Mouse (Mus musculus) ES-E14 (cell line): ENCODE measurements around the gene Dnajb14. TPM values are rescaled to one million over a fixed set of nuclear protein-coding genes. Genes with fewer than 3 reads are reported as not detected.

ENCODE experiments used
- DNase-seq: peaks from one replicate; pipeline ENCODE4 v3.0.0-alpha.2; 2013; ENCODE audit warnings: low read depth, low spot score
- H3K27ac ChIP-seq: 2 replicates; pipeline ENCODE4 v1.5.1; 2012; ENCODE audit warnings: low read depth, mild to moderate bottlenecking, low read length, moderate library complexity, mixed read lengths; ENCODE audit not compliant: poor library complexity, insufficient read depth, severe bottlenecking
- H3K36me3 ChIP-seq: 2 replicates; pipeline ENCODE4 v1.6.1; 2012; ENCODE audit warnings: mild to moderate bottlenecking, low read length, moderate library complexity, mixed read lengths; ENCODE audit not compliant: control insufficient read depth, poor library complexity, insufficient read depth, severe bottlenecking
- H3K4me1 ChIP-seq, 2 experiments: fragments of 150-350 bp in 1 of 2; sonication (generic) in 1 of 2; 2 replicates each; pipeline ENCODE4 v1.6.1; 2012; ENCODE audit warnings: low read length in 2 of 2, mild to moderate bottlenecking in 1 of 2, mixed read lengths in 1 of 2; ENCODE audit not compliant: control insufficient read depth in 2 of 2, insufficient read depth in 2 of 2, poor library complexity in 1 of 2
- H3K4me3 ChIP-seq, 2 experiments: fragments of 150-350 bp in 1 of 2; sonication (generic) in 1 of 2; 2 replicates each; pipeline ENCODE4 v1.5.1; 2012; ENCODE audit warnings: low read length in 2 of 2, low read depth in 1 of 2, mild to moderate bottlenecking in 1 of 2, mixed read lengths in 1 of 2; ENCODE audit not compliant: insufficient read depth in 1 of 2, poor library complexity in 1 of 2, severe bottlenecking in 1 of 2
- H3K9ac ChIP-seq: 2 replicates; pipeline ENCODE4 v1.6.1; 2012; ENCODE audit warnings: low read depth, mild to moderate bottlenecking, low read length, mixed read lengths; ENCODE audit not compliant: poor library complexity, insufficient read depth, severe bottlenecking
- H3K9me3 ChIP-seq: fragments of 150-350 bp; sonication (generic); 2 replicates; pipeline ENCODE4 v1.6.1; 2012; ENCODE audit warnings: low read depth, mild to moderate bottlenecking, low read length; ENCODE audit not compliant: control insufficient read depth, insufficient read depth
- CHD2 ChIP-seq: IDR thresholded peaks from 2 replicates; pipeline ENCODE4 v1.6.1; 2014; ENCODE audit warnings: mild to moderate bottlenecking, low read depth, low read length, inconsistent platforms
- HCFC1 ChIP-seq: IDR thresholded peaks from 2 replicates; pipeline ENCODE4 v1.6.1; 2012; ENCODE audit warnings: low read length, inconsistent platforms, borderline replicate concordance; ENCODE audit not compliant: insufficient read depth
- MAFK ChIP-seq: IDR thresholded peaks from 2 replicates; pipeline ENCODE4 v1.6.1; 2014; ENCODE audit warnings: mild to moderate bottlenecking, low read depth, low read length, inconsistent platforms; ENCODE audit not compliant: insufficient read depth
- ZC3H11A ChIP-seq: IDR thresholded peaks from 2 replicates; pipeline ENCODE4 v1.6.1; 2012; ENCODE audit warnings: low read depth, mild to moderate bottlenecking, inconsistent platforms, low read length, borderline replicate concordance
- ZNF384 ChIP-seq: IDR thresholded peaks from 2 replicates; pipeline ENCODE4 v1.6.1; 2012; ENCODE audit warnings: low read depth, low read length, inconsistent platforms
- in situ Hi-C, 2 experiments: fragments of 600-800 bp; cut with MboI; formaldehyde crosslinking; loops; one replicate each; pipeline ENCODE4 v1.15.1; 2025; ENCODE audit warnings: low sequenced_read_pairs in 2 of 2, inconsistent platforms in 1 of 2; ENCODE audit not compliant: unreplicated experiment in 2 of 2
- total RNA-seq: library from RNA; depleted of rRNA; stranded (reverse); fragments of 300-350 nt; gene quantifications from 2 replicates; pipeline ENCODE4 v1.2.3, GENCODE M21; 2012

Gene Dnajb14
- total RNA-seq, 1 experiment = 5.1 TPM

- no peak for TF ChIP-seq HCFC1
- in situ Hi-C loops = no loop called here
- Histone ChIP-seq H3K9me3 (no peaks in the 10 kb centered on the region), H3K9ac (no peak overlapping the region), H3K4me3 (no peak overlapping the region), H3K4me1 (0 out of 4 replicates have a peak, but pooled peaks cover 0 to 2% of the 10 kb centered on the region in 2 experiments), H3K36me3 (no peaks in the 10 kb centered on the region), H3K27ac (no peak overlapping the region)
- DNase-seq = no peak
Observed at GRCm38 (mm10) chr3:137896386-137896785, 28.9 kb downstream of the Dnajb14 start.

- Histone ChIP-seq H3K36me3 (no peaks in the 10 kb centered on the region), H3K9me3 (no peaks in the 10 kb centered on the region), H3K4me1 (no peaks in the 10 kb centered on the region), H3K4me3 (no peak overlapping the region), H3K27ac (no peak overlapping the region), H3K9ac (no peak overlapping the region)
- in situ Hi-C loops = no loop called here
- TF ChIP-seq ZC3H11A = no peak
- TF ChIP-seq HCFC1 = no peak
- TF ChIP-seq MAFK = no peak
- TF ChIP-seq ZNF384 = no peak
- TF ChIP-seq CHD2 = no peak
- DNase-seq = no peak
Observed at GRCm38 (mm10) chr3:137896867-137897266, 29.4 kb downstream of the Dnajb14 start.

- Histone ChIP-seq H3K36me3 (no peaks in the 10 kb centered on the region), H3K4me1 (no peaks in the 10 kb centered on the region), H3K9me3 (no peaks in the 10 kb centered on the region), H3K4me3 (no peak overlapping the region), H3K9ac (no peak overlapping the region), H3K27ac (no peak overlapping the region)
- in situ Hi-C loops = no loop called here
- TF ChIP-seq CHD2 (no peak), HCFC1 (no peak), ZNF384 (no peak), MAFK (no peak), ZC3H11A (no peak)
- no peak for DNase-seq
Observed at GRCm38 (mm10) chr3:137897685-137898084, 30.2 kb downstream of the Dnajb14 start.

DNA sequence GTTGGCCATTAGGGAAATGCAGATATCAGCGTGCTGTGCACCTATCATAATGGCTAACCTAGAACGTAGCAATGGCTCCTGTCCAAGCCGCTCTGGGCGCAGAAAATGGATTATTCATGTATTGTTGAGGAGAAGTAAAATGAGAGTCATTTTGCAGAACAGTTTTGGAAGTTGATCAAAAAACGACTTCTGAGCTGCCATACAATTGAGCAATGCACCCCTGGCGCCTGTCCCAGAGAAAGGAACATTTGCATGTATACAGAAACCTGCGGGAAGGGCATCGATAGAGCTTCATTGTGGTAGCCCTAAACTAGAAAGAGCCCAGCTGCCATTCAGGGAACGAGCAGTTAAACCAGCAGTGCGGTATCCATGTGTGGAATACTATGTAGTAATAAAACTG, 32.7 kb downstream of the Dnajb14 start:
- no peaks in the 10 kb centered on the region for H3K9me3 ChIP-seq
- H3K27ac ChIP-seq = no peak overlapping the region
- DNase-seq = no peak
- no peak overlapping the region for H3K9ac ChIP-seq
- in situ Hi-C loops = no loop called here
- TF ChIP-seq ZC3H11A = no peak
- TF ChIP-seq MAFK = no peak
- no peak for TF ChIP-seq HCFC1
- TF ChIP-seq ZNF384 = no peak
- no peak for TF ChIP-seq CHD2
- H3K4me3 ChIP-seq = no peak overlapping the region
- H3K36me3 ChIP-seq = no peaks in the 10 kb centered on the region
- no peaks in the 10 kb centered on the region for H3K4me1 ChIP-seq

DNA sequence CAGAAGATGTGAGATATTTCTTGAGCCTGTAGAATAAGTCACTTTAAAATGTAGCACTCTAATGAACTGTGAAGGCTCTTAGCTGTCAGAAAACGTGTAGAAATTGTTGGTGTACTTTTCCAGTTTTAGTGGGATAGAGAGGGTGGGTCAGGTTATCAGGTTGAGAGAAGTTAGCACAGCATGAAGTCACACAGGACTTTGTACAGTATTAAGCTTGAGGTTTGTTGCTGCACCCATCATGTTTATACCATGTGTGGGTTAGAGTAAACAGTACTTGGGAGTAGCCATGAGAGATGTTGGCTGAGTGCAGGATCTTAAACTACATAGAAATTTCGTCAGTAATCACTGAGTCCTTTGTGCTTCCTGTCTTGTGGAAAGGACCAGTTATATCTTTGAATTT, 45.6 kb downstream of the Dnajb14 start:
- Histone ChIP-seq H3K27ac (no peak overlapping the region), H3K9ac (no peak overlapping the region), H3K4me1 (peaks cover 0 to 4% of the 10 kb centered on the region in 2 experiments; a peak in 1 of 4 replicates), H3K36me3 (no peaks in the 10 kb centered on the region), H3K9me3 (no peaks in the 10 kb centered on the region), H3K4me3 (no peak overlapping the region)
- no peak for DNase-seq
- in situ Hi-C loops = no loop called here
- no peak for TF ChIP-seq ZNF384
- no peak for TF ChIP-seq ZC3H11A
- no peak for TF ChIP-seq MAFK
- no peak for TF ChIP-seq CHD2
- no peak for TF ChIP-seq HCFC1
